Mouse (Mus musculus): Measurements from ENCODE around the gene Ptprm.

Ptprm gene

GRCm38 (mm10) chr17:66686701-66687489 lies 667.4 kb downstream of the Ptprm start:
- DNase-seq (ENCODE audit: low read depth, low spot score) = no peak

- DNase-seq (ENCODE audit: low read depth, low spot score) = no peak
Observed at GRCm38 (mm10) chr17:66683411-66683810, 670.8 kb downstream of the Ptprm start.

DNA sequence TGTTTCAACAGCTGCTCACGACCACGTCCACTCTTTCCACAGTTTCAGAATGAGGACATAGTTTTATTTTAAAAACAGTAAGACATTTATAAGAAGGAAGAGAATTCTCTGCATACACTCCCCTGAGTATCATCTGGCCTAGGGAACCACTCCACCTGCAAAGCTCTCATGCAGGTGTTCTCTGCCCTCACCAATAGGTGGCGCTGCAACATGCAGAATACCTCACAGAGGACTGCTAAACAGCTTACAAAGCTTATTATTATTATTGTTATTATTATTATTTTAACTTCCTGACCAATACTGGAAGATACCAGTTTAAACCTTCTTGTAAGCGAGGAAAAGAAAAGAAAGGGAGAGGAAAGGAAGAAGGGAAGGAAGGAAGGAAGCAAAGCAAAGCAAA lies 673.6 kb downstream of the Ptprm start:
- peak; percentile 21 for DNase-seq (ENCODE audit: low read depth, low spot score)

GRCm38 (mm10) chr17:66674667-66675066 lies 679.6 kb downstream of the Ptprm start:
- DNase-seq (ENCODE audit: low read depth, low spot score) = no peak

- DNase-seq (ENCODE audit: low read depth, low spot score) = no peak
Observed at GRCm38 (mm10) chr17:66671715-66672230, 682.5 kb downstream of the Ptprm start.

DNA sequence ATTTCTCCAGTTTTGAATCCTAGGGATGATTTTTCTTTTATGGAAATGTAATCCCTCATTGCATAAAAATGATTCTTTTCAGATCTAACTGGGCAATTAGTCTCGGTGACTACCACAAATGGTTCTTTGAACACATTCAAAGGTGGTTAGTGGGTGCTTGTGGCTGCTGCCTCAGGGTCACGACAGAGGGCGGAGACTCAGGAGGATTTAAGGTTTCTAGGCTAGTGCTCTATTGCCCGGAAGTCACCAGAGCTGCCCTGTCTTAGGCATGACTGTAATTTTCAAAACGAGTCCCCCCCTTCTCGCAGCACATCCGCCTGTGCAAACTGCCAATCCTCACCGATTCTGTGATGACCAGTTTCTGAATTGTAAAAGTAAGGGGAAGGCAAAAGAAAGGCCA lies 683.0 kb downstream of the Ptprm start:
- no peak for DNase-seq (ENCODE audit: low read depth, low spot score)

DNA sequence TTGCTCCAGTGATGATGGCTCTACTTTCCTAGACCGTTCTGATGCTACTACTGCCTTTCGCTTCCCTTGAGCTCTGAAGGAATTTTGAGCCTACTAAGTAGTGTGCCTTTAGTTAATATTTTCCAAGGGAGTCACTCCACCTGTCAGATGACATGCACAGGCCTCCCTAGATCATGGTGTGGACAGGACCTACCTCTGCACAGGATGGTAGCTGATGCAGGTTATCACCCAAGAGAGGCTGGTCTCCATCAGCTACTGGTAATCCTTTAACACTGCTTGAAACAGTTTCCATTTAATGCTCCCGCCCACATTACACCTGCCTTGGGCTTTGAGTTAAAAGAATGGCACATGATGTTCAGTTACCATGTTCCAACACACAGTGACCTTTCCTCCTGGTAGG lies 688.5 kb downstream of the Ptprm start:
- no peak for DNase-seq (ENCODE audit: low read depth, low spot score)

DNA sequence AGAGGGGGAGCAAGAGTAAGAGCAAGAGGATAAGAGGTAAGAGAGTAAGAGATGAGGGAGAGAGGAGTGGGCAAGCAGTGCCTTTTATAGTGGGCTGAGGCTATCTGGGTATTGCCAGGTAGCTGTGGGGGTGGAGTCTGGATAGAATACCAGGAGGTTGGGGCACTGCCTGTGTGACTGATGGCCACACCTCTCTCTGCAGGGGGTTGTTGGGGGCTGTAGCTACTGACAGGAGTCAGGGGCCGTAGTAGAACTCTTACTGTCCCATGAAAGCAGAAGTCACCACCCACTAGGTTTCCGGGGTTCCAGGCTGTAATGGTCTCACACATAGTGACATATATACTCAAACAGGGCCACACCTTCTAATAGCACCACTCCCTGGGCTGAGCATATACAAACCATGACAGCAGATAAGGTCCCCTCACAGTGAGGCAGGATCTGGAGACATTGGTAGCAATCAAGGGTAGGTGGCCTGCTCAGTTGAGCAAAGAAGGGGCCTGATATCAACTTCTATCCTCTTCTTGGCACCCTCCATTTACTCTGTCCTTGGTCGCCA lies 689.0 kb downstream of the Ptprm start:
- no peak for DNase-seq (ENCODE audit: low read depth, low spot score)

GRCm38 (mm10) chr17:66664796-66665195 lies 689.5 kb downstream of the Ptprm start:
- DNase-seq (ENCODE audit: low read depth, low spot score) = no peak

- no peak for DNase-seq (ENCODE audit: low read depth, low spot score)
Observed at GRCm38 (mm10) chr17:66659242-66659641, 695.0 kb downstream of the Ptprm start.

DNA sequence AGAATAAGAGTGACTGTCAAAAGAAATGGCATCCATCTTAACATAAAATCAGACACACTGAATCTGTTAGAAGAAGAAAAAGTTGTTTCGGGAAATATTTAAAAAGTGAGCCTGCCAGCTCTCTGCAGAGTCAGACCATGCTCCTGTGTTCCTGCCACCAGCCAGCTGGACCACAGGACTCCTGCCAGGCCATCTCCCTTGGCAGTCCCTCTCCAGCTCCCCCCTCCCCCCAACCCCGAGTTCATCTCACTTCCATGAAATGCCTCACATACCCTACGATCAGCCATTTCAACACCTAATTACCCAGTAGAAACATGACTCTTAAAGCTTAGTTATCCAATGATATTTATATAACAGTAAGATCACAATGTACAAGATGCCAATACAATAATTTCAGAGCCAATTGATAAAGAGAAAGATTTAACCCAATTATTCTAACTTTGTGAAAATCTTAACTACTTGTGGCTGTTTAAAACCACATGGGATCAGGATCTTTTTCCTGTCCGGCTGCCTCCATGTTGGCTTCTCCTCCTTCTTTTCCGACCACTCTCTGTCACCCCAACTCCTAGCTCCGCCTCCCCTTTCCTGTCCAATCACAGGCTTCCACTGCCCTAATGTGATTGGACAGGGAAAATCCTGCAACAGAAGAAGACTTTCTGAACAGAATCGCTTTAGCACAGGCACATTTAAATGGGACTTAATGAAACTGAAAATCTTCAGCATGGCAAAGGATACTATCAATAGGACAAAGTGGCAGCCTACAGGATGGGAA lies 716.1 kb downstream of the Ptprm start:
- DNase-seq (ENCODE audit: low read depth, low spot score) = no peak

GRCm38 (mm10) chr17:66619996-66620656 lies 734.1 kb downstream of the Ptprm start:
- DNase-seq (ENCODE audit: low read depth, low spot score) = no peak

DNA sequence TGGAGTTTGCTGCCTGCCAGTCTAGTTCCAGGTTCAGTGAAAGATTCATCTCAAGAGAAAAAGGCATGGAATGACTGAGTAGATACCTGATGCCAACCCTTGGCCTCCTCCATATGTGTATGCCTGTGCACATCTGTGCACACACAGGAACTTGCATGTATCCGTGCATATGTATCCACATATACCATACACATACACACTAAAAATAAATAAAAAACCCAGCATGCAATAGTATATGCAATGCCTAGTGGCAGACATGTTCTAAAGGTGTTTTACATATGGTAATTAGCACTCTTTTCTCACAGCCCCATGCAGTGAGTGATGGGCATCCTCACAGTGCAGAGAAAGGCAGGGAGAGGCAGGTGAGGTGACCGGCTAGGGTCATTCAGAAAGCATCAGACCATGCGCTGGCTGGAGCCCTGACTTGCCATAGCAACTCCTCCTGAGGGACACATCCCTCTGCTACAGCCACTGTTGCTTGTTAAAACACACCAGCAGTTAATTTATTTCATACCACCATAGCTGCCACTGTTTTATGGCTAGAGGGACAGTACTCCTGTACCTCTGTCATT lies 734.9 kb downstream of the Ptprm start:
- DNase-seq (ENCODE audit: low read depth, low spot score) = no peak

All from skeletal muscle tissue, adult 2 months (tissue).